Mouse (Mus musculus) hindbrain, embryonic 14.5 days (tissue): ENCODE results near the gene Zwilch. TPM values are rescaled to one million over a fixed set of nuclear protein-coding genes. Genes with fewer than 3 reads are reported as not detected.

Source experiments
- ATAC-seq: fragments of 200-750 bp; cut with Nextera tagmentation; 2 replicates; pipeline ENCODE4 v1.8.0; 2017; ENCODE audit warnings: moderate number of reproducible peaks, mild to moderate bottlenecking, moderate TSS enrichment, moderate library complexity; ENCODE audit not compliant: low FRiP score
- DNase-seq: peaks from one replicate; pipeline ENCODE4 v3.0.0-alpha.2; 2015; ENCODE audit warnings: low spot score
- H3K27ac ChIP-seq: fragments of 300-500 bp; sonication (generic); 2 replicates; pipeline ENCODE4 v1.5.1; 2014; ENCODE audit warnings: mild to moderate bottlenecking, moderate library complexity
- H3K27me3 ChIP-seq: fragments of 300-500 bp; sonication (generic); 2 replicates; pipeline ENCODE4 v1.6.1; 2014; ENCODE audit warnings: mild to moderate bottlenecking, low read length, mixed read lengths; ENCODE audit not compliant: control insufficient read depth, insufficient read depth
- H3K36me3 ChIP-seq: fragments of 300-500 bp; sonication (generic); replicated peaks from 2 replicates; pipeline ENCODE4 v1.6.1; 2014; ENCODE audit not compliant: control insufficient read depth, insufficient read depth
- H3K4me1 ChIP-seq: fragments of 300-500 bp; sonication (generic); replicated peaks from 2 replicates; pipeline ENCODE4 v1.6.1; 2014; ENCODE audit warnings: antibody characterized with exemption, low read length, mixed read lengths; ENCODE audit not compliant: control insufficient read depth, insufficient read depth
- H3K4me2 ChIP-seq: fragments of 300-500 bp; sonication (generic); replicated peaks from 2 replicates; pipeline ENCODE4 v1.6.1; 2014; ENCODE audit warnings: mild to moderate bottlenecking, moderate library complexity
- H3K4me3 ChIP-seq: fragments of 300-500 bp; sonication (generic); replicated peaks from 2 replicates; pipeline ENCODE4 v1.5.1; 2014; ENCODE audit warnings: mild to moderate bottlenecking, low read length
- H3K9ac ChIP-seq: fragments of 300-500 bp; sonication (generic); 2 replicates; pipeline ENCODE4 v1.6.1; 2014
- H3K9me3 ChIP-seq: fragments of 300-500 bp; sonication (generic); 2 replicates; pipeline ENCODE4 v1.6.1; 2016; ENCODE audit warnings: low read length; ENCODE audit not compliant: control insufficient read depth
- WGBS: fragments of 180-500 bp; shearing (Covaris S2); extraction: QIAGEN DNeasy Blood & Tissue Kit; methylation state at CpG from one replicate; pipeline ENCODE4 v1.1.7; 2014; 5-methylcytosine and 5-hydroxymethylcytosine counted together
- polyA plus RNA-seq: library from polyadenylated mRNA; unstranded; fragments of >200 nt; fragmentation: Nextera tagmentation; extraction: Ambion mirVana; gene quantifications from 2 replicates; pipeline ENCODE4 v1.2.1, GENCODE M21; 2014

Zwilch gene
- polyA plus RNA-seq, 1 experiment from 2014 or later, result 3.6 TPM

- H3K27me3 ChIP-seq, result no peaks in the 10 kb centered on the region
- no peak for ATAC-seq
- 93% methylated on average over 10 of the region's 10 CpGs for WGBS
Measured at GRCm38 (mm10) chr9:64122601-64123000, 50.3 kb downstream of the Zwilch start.

GRCm38 (mm10) chr9:64120584-64121277 lies 52.2 kb downstream of the Zwilch start:
- no peaks in the 10 kb centered on the region for H3K4me1 ChIP-seq
- DNase-seq, result no peak
- H3K9me3 ChIP-seq, result no peaks in the 10 kb centered on the region
- H3K4me3 ChIP-seq, result no peak overlapping the region
- ATAC-seq, result no peak
- 43% methylated on average over 11 of the region's 11 CpGs for WGBS
- no peaks in the 10 kb centered on the region for H3K36me3 ChIP-seq
- H3K4me2 ChIP-seq, result no peak overlapping the region
- H3K9ac ChIP-seq, result no peak overlapping the region
- H3K27ac ChIP-seq, result no peak overlapping the region
- H3K27me3 ChIP-seq, result no peaks in the 10 kb centered on the region

More at GRCm38 (mm10) chr9:64122601-64123000, 50.3 kb downstream of the Zwilch start:
- Histone ChIP-seq H3K27ac (no peak overlapping the region), H3K9ac (no peak overlapping the region), H3K4me2 (no peak overlapping the region), H3K36me3 (no peaks in the 10 kb centered on the region), H3K4me3 (no peak overlapping the region), H3K9me3 (no peaks in the 10 kb centered on the region), H3K4me1 (no peaks in the 10 kb centered on the region)
- DNase-seq, result no peak

- Histone ChIP-seq H3K4me3 (no peak overlapping the region), H3K4me1 (no peaks in the 10 kb centered on the region), H3K27ac (no peak overlapping the region), H3K27me3 (no peaks in the 10 kb centered on the region), H3K9ac (no peak overlapping the region), H3K36me3 (no peaks in the 10 kb centered on the region), H3K9me3 (no peaks in the 10 kb centered on the region), H3K4me2 (no peak overlapping the region)
- ATAC-seq, result no peak
- 31% methylated on average over 8 of the region's 8 CpGs for WGBS
- DNase-seq, result no peak
Measured at GRCm38 (mm10) chr9:64119898-64120297, 53.0 kb downstream of the Zwilch start.

GRCm38 (mm10) chr9:64116876-64117275 lies 56.0 kb downstream of the Zwilch start, which contains the start of gene Lctl:
Lctl (plus strand) TSS chr9:64117147.
- ATAC-seq, result no peak
- WGBS, result 81% methylated on average over 3 of the region's 3 CpGs
- no peaks in the 10 kb centered on the region for H3K9me3 ChIP-seq
- H3K36me3 ChIP-seq, result no peaks in the 10 kb centered on the region
- no peaks in the 10 kb centered on the region for H3K4me1 ChIP-seq
- no peak for DNase-seq
- no peak within 1 kb of the TSS for H3K4me3 ChIP-seq
- H3K4me2 ChIP-seq, result no peak within 1 kb of the TSS
- H3K27me3 ChIP-seq, result no peaks in the 10 kb centered on the region
- no peak within 1 kb of the TSS for H3K27ac ChIP-seq
- H3K9ac ChIP-seq, result no peak within 1 kb of the TSS

- DNase-seq (no peak), ATAC-seq (no peak)
- H3K27ac ChIP-seq, result no peak overlapping the region
- no peak overlapping the region for H3K9ac ChIP-seq
- no peaks in the 10 kb centered on the region for H3K4me1 ChIP-seq
- no peak overlapping the region for H3K4me2 ChIP-seq
- H3K4me3 ChIP-seq, result no peak overlapping the region
- H3K27me3 ChIP-seq, result no peaks in the 10 kb centered on the region
- H3K36me3 ChIP-seq, result no peaks in the 10 kb centered on the region
- no peaks in the 10 kb centered on the region for H3K9me3 ChIP-seq
- 89% methylated on average over 6 of the region's 6 CpGs for WGBS
Measured at GRCm38 (mm10) chr9:64115756-64116155, 57.1 kb downstream of the Zwilch start.

- Histone ChIP-seq H3K27me3 (no peaks in the 10 kb centered on the region), H3K4me1 (no peaks in the 10 kb centered on the region), H3K9ac (no peak overlapping the region), H3K36me3 (no peaks in the 10 kb centered on the region), H3K4me2 (no peak overlapping the region), H3K4me3 (no peak overlapping the region), H3K9me3 (no peaks in the 10 kb centered on the region), H3K27ac (no peak overlapping the region)
- DNase-seq (no peak), ATAC-seq (no peak)
- 44% methylated on average over 2 of the region's 2 CpGs for WGBS
Measured at GRCm38 (mm10) chr9:64114646-64115045, 58.3 kb downstream of the Zwilch start.

GRCm38 (mm10) chr9:64110502-64110901 lies 62.4 kb downstream of the Zwilch start:
- H3K9ac ChIP-seq, result no peak overlapping the region
- ATAC-seq (no peak), DNase-seq (no peak)
- no peaks in the 10 kb centered on the region for H3K9me3 ChIP-seq
- H3K27me3 ChIP-seq, result no peaks in the 10 kb centered on the region
- whole genome bisulfite sequencing, result 96% methylated on average over 16 of the region's 16 CpGs
- H3K27ac ChIP-seq, result no peak overlapping the region
- H3K4me3 ChIP-seq, result no peak overlapping the region
- no peaks in the 10 kb centered on the region for H3K4me1 ChIP-seq
- no peak overlapping the region for H3K4me2 ChIP-seq
- no peaks in the 10 kb centered on the region for H3K36me3 ChIP-seq

- Histone ChIP-seq H3K4me3 (no peak overlapping the region), H3K27ac (no peak overlapping the region), H3K9me3 (no peaks in the 10 kb centered on the region), H3K4me2 (no peak overlapping the region), H3K9ac (no peak overlapping the region), H3K27me3 (no peaks in the 10 kb centered on the region), H3K36me3 (no peaks in the 10 kb centered on the region), H3K4me1 (no peaks in the 10 kb centered on the region)
- no peak for DNase-seq
- WGBS, result 91% methylated on average over 6 of the region's 6 CpGs
- ATAC-seq, result no peak
Measured at GRCm38 (mm10) chr9:64105301-64105700, 67.6 kb downstream of the Zwilch start.

GRCm38 (mm10) chr9:64100442-64100841 lies 72.5 kb downstream of the Zwilch start:
- Histone ChIP-seq H3K27ac (no peak overlapping the region), H3K36me3 (no peaks in the 10 kb centered on the region), H3K4me3 (no peak overlapping the region), H3K9ac (no peak overlapping the region), H3K9me3 (no peaks in the 10 kb centered on the region), H3K4me2 (no peak overlapping the region), H3K27me3 (no peaks in the 10 kb centered on the region), H3K4me1 (no peaks in the 10 kb centered on the region)
- 0% methylated on average over 4 of the region's 4 CpGs for WGBS
- ATAC-seq (no peak), DNase-seq (peak; percentile 55)

- 0 out of 2 replicates have a peak, but pooled peaks cover 10% of the 10 kb centered on the region for H3K4me1 ChIP-seq
- no peak for DNase-seq
- no peaks in the 10 kb centered on the region for H3K9me3 ChIP-seq
- H3K27ac ChIP-seq, result no peak overlapping the region
- H3K4me2 ChIP-seq, result no peak overlapping the region
- no peak overlapping the region for H3K9ac ChIP-seq
- ATAC-seq, result no peak
- WGBS, result 62% methylated on average over 4 of the region's 4 CpGs
- H3K4me3 ChIP-seq, result no peak overlapping the region
- H3K36me3 ChIP-seq, result no peaks in the 10 kb centered on the region
- H3K27me3 ChIP-seq, result no peaks in the 10 kb centered on the region
Measured at GRCm38 (mm10) chr9:64098282-64098681, 74.6 kb downstream of the Zwilch start.
